Mouse (Mus musculus) limb, embryonic 10.5 days (tissue): ENCODE measurements around the gene Tipin. TPM values are rescaled to one million over a fixed set of nuclear protein-coding genes. Genes with fewer than 3 reads are reported as not detected.

Experiments used
- DNase-seq: peaks from one replicate; pipeline ENCODE4 v3.0.0-alpha.2; 2017; ENCODE audit warnings: low spot score
- H3K27ac ChIP-seq: fragments of 300-500 bp; sonication (generic); 2 replicates; pipeline ENCODE4 v1.5.1; 2016; ENCODE audit warnings: mild to moderate bottlenecking
- H3K27me3 ChIP-seq: fragments of 300-500 bp; sonication (generic); 2 replicates; pipeline ENCODE4 v1.6.1; 2016; ENCODE audit warnings: low read depth, mild to moderate bottlenecking; ENCODE audit not compliant: poor library complexity, severe bottlenecking
- H3K36me3 ChIP-seq: fragments of 300-500 bp; sonication (generic); 2 replicates; pipeline ENCODE4 v1.6.1; 2016; ENCODE audit warnings: mild to moderate bottlenecking, moderate library complexity
- H3K4me1 ChIP-seq: fragments of 300-500 bp; sonication (generic); 2 replicates; pipeline ENCODE4 v1.6.1; 2016
- H3K4me3 ChIP-seq: fragments of 300-500 bp; sonication (generic); 2 replicates; pipeline ENCODE4 v1.5.1; 2016; ENCODE audit warnings: mild to moderate bottlenecking, moderate library complexity
- H3K9me3 ChIP-seq: fragments of 300-500 bp; sonication (generic); replicated peaks from 2 replicates; pipeline ENCODE4 v1.6.1; 2016; ENCODE audit warnings: mild to moderate bottlenecking
- WGBS: fragments of 180-500 bp; shearing (Covaris S2); methylation state at CpG from one replicate; pipeline ENCODE4 v1.1.7; 2016; 5-methylcytosine and 5-hydroxymethylcytosine counted together
- polyA plus RNA-seq: library from polyadenylated mRNA; unstranded; fragments of >200 nt; fragmentation: Nextera tagmentation; extraction: Ambion mirVana; gene quantifications from 2 replicates; pipeline ENCODE4 v1.2.1, GENCODE M21; 2016

Tipin gene
- polyA plus RNA-seq, 1 experiment from 2014 or later = 299 TPM

DNA sequence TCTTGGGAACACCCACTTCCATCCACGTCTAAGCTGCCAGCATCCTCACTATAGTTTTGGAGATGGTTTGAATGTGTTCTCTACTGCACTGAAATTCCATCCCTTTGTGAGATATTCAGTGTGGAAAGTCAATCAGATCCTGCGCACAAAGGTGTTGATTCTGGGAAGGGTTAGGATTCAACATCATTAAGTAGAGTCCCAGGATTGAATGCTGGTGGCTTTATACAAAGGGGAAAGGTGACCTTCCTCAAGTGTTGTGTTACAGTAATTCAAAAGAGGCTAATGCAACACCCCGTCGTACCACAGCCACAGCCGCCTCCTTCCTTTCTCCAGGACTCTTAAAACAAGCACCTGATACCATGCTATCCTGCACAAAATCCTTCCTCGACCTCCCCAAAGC lies 54.4 kb downstream of the Tipin start:
- Histone ChIP-seq H3K27me3 (no peaks in the 10 kb centered on the region), H3K27ac (no peak overlapping the region), H3K4me3 (no peak overlapping the region), H3K4me1 (peaks cover 21% of the 10 kb centered on the region), H3K36me3 (peaks cover 10% of the 10 kb centered on the region), H3K9me3 (no peaks in the 10 kb centered on the region)
- DNase-seq = no peak
- WGBS = 93% methylated on average over 6 of the region's 6 CpGs

DNA sequence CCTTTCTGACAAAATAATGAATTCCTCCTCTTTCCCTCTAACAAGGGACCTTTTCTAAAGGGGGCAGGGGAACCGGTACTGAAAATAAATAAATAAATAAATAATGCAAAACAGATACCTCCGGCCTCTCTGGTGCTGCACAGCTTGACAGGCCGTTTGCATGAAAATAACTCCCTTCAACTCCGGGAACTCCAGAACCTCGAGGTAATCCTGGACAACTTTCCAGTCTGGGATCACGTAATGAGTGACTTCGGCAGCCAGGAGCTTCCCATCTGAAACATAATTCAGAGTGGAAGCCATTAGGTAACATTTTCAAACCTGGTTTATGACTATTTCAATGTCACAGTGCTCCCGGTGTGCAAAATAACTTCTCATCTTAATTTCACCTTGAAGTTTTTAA lies 58.0 kb downstream of the Tipin start:
- no peaks in the 10 kb centered on the region for H3K9me3 ChIP-seq
- peaks cover 10% of the 10 kb centered on the region for H3K36me3 ChIP-seq
- H3K4me1 ChIP-seq = peaks cover 35% of the 10 kb centered on the region
- no peaks in the 10 kb centered on the region for H3K27me3 ChIP-seq
- peak overlapping the region; percentile 67; the same call in 1 of the 2 replicates for H3K4me3 ChIP-seq
- no peak for DNase-seq
- H3K27ac ChIP-seq = no peak overlapping the region
- WGBS = 32% methylated on average over 8 of the region's 8 CpGs

DNA sequence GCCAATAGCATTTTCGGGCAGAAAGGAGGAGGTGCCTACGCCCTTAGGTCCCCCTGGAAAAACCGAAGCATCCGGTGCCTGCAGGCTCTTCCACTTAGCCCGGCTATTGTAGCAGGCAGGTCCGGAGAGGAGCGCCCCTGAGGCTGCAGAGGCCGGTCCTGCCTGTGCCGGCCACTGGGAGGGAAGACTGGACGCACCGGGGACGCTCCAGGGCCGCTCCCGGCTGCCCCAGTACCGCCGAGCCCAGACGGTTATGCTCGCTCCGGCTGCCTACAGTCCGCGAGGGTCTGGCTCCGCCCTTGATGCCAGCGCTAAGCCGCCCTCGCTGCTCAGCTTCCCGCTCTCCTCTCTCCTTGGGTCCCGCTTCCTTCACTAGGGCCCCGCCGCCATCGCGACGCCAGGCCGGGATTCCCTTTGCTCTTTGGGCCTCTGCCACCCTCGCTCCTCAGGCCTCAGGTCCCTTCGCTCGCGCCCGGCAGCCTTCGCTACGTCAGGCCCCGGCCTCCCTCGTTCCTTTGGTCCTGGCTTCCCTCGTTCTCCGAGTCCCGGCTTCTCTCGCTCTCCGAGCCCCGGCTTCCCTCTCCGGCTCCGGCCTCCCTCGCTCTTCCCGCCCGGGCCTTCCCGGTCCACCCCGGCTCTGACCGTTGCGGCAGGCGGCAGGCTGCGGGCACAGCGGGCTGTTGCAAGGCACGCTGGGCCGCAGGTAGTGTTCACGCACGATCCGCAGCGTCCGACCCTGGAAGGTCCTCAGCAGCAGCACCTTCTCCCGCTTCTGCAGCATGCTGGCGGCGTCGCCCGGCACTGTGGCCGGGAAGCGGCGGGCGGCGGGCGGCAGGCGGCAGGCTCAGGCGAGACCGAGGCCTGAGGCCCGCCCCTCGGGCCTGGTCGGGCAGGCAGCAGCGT lies 59.2 kb downstream of the Tipin start:
- under 1% methylated on average over 84 of the region's 85 CpGs for WGBS
- Histone ChIP-seq H3K27ac (peak overlapping the region; percentile 98), H3K9me3 (no peaks in the 10 kb centered on the region), H3K4me3 (peak overlapping the region; percentile 67), H3K27me3 (no peaks in the 10 kb centered on the region), H3K4me1 (peaks cover 35% of the 10 kb centered on the region), H3K36me3 (peaks cover 8% of the 10 kb centered on the region)
- peak; percentile 87 for DNase-seq

DNA sequence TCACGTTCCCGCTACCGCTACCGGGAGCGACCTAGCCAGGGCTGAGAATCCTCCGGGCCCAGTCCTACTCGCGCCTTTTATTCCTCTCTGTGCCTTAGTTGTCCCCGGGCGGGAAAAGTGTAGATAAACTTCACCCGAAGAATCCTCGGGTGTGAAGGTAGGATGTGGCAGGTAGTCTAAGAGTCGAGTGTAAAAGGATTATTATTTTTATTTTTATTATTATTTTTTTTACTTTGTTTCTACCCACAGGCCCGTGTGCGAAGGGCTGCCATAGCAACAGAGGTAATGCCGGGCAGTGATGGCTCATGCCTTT lies 59.8 kb downstream of the Tipin start, which contains the start of gene Dis3l:
Dis3l (minus strand) TSS at position 35 of the 313 bp plus-strand sequence.
- no peaks in the 10 kb centered on the region for H3K27me3 ChIP-seq
- peaks cover 3% of the 10 kb centered on the region for H3K36me3 ChIP-seq
- 18% methylated on average over 16 of the region's 16 CpGs for WGBS
- H3K9me3 ChIP-seq = no peaks in the 10 kb centered on the region
- peak within 1 kb of the TSS; percentile 67 for H3K4me3 ChIP-seq
- H3K4me1 ChIP-seq = peaks cover 35% of the 10 kb centered on the region
- peak within 1 kb of the TSS; percentile 98 for H3K27ac ChIP-seq
- DNase-seq = no peak

DNA sequence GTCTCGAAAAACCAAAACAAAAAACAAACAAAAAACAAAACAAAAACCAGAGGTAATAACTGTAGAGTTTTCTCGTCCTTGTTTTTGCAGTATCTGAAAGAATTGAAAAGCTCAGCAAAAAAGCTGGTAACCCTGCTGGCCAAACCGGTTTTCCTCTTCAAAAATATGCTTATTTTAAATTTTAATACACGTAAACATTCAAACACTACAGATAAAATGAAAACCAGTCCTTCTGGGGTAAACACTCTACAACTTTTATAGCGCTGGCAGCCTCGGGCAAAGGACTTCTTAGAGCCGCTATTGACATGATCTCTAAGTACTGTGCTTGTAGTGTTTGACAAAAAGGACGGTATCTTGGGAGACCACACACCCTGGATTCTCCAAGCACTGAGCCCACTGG lies 60.3 kb downstream of the Tipin start:
- H3K4me3 ChIP-seq = 0 out of 2 replicates have a peak overlapping the region, but pooled peaks have one; percentile 67
- no peak overlapping the region for H3K27ac ChIP-seq
- no peaks in the 10 kb centered on the region; the same call in 1 of the 2 replicates for H3K36me3 ChIP-seq
- no peak for DNase-seq
- no peaks in the 10 kb centered on the region for H3K9me3 ChIP-seq
- H3K4me1 ChIP-seq = peaks cover 35% of the 10 kb centered on the region
- H3K27me3 ChIP-seq = no peaks in the 10 kb centered on the region
- 64% methylated on average over 8 of the region's 8 CpGs for WGBS

DNA sequence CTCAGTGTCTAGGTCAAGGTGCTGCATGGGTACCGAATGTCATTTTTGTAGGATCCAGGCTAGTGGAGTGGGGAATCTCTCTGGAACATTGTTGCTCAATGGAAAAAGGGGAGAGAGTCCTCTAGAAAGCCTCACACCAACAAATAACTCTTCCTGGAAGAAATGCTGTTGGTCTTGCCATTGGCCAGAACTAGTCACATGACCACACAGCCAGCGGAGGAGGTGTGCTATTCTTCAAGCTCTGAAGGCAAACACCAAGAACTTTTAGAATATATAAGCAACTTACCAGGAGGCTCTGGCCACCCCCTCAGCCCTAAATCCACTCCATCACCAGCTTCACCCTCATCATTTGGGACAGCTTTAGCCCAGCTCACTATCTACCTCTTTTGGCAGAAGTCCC lies 62.3 kb downstream of the Tipin start:
- no peak for DNase-seq
- H3K4me3 ChIP-seq = no peak overlapping the region
- no peaks in the 10 kb centered on the region for H3K36me3 ChIP-seq
- no peak overlapping the region for H3K27ac ChIP-seq
- H3K9me3 ChIP-seq = no peaks in the 10 kb centered on the region
- 92% methylated on average over 2 of the region's 2 CpGs for WGBS
- no peaks in the 10 kb centered on the region for H3K27me3 ChIP-seq
- H3K4me1 ChIP-seq = peaks cover 35% of the 10 kb centered on the region

DNA sequence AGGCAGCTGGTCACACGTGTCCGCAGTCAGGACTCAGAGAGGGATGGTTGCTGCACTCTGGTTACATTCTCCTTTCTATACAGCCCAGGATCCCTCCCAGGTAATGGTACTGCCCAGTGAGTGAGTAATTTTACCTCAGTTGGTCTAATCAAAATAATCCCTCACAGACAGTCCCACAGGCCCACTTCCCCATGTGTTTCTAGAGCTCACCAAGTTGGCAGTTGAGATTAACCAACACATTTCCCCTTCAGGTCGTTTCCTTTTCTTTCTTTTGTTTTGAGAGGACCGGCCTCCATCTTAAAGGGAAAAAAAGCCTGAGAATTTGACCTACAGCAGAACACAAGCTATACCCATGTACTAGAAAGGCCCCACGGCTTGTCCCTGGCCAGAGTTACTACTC lies 64.5 kb downstream of the Tipin start:
- Histone ChIP-seq H3K27me3 (no peaks in the 10 kb centered on the region), H3K4me3 (no peak overlapping the region), H3K9me3 (no peaks in the 10 kb centered on the region), H3K27ac (no peak overlapping the region), H3K36me3 (no peaks in the 10 kb centered on the region), H3K4me1 (peaks cover 25% of the 10 kb centered on the region)
- DNase-seq = no peak
- 77% methylated on average over 5 of the region's 5 CpGs for WGBS

DNA sequence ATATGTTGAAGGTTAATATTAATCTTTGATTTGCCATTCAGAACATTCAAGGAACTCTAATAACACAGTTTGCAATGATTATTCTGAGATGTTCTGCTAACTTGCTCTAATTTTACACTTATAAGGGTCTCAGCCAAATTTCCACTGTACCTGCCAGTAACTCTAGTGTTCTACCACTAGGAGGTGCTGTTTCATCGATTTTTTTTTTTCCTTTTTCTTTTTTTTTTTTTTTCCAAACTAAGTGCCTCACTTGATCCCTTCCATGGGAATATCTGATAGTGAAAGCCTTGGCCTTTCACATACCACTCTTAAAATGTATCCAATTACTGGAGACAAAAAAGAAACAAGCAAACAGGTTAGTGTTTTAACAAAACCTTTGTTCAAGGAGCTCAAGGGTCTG lies 66.0 kb downstream of the Tipin start:
- Histone ChIP-seq H3K27ac (no peak overlapping the region), H3K27me3 (0 out of 2 replicates have a peak, but pooled peaks cover 2% of the 10 kb centered on the region), H3K4me3 (no peak overlapping the region), H3K36me3 (no peaks in the 10 kb centered on the region), H3K4me1 (peaks cover 12% of the 10 kb centered on the region), H3K9me3 (no peaks in the 10 kb centered on the region)
- no peak for DNase-seq
- 0% methylated on average over 1 of the region's 1 CpGs for WGBS

DNA sequence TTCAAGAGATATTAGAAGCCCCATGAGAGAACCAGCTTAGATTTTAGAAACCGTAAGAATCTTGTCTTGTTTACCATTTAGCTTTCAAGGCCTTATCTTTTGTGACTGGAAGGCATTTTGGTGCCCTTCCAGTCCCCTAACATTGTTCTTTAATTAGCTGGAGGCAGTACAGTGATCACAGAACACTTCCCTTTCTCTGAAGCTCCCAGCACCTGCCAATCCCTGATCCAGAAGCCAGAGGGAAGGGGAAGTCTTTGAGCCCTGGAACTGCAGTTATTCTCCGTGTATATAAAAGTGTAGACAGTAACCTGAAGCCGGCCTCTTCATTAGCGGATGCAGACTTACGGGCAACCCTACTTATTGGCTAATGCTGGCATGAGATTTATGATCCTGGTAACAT lies 68.1 kb downstream of the Tipin start:
- Histone ChIP-seq H3K4me1 (peaks cover 10% of the 10 kb centered on the region), H3K27ac (no peak overlapping the region), H3K27me3 (0 out of 2 replicates have a peak, but pooled peaks cover 4% of the 10 kb centered on the region), H3K36me3 (no peaks in the 10 kb centered on the region), H3K4me3 (no peak overlapping the region), H3K9me3 (no peaks in the 10 kb centered on the region)
- DNase-seq = no peak
- WGBS = 44% methylated on average over 5 of the region's 5 CpGs

DNA sequence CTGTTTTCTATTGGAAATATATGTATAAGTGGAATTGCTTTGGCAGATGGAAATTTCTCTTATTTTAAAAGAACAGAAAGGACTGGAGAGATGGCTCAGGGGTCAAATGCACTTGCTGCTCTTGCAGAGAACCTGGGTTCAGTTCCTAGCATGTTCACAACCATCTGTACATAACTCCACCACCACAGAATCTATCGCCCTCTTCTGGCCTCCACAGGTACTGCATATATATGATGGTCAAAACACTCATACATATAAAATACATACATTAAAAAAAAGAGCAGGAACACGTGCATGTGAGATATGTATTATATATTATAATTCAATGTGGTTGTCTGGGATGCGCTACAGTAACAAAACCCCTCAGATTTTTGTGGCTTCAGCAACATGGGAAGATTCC lies 69.8 kb downstream of the Tipin start:
- Histone ChIP-seq H3K9me3 (no peaks in the 10 kb centered on the region), H3K4me1 (peaks cover 10% of the 10 kb centered on the region), H3K27ac (no peak overlapping the region), H3K36me3 (no peaks in the 10 kb centered on the region), H3K27me3 (peaks cover 4% of the 10 kb centered on the region; the same call in 1 of the 2 replicates), H3K4me3 (no peak overlapping the region)
- 41% methylated on average over 3 of the region's 3 CpGs for WGBS
- no peak for DNase-seq

Other genes starting within 250 kb of the Tipin start
- not detected in 2 replicates for gene Lctl, start 164.4 kb upstream of the Tipin start, polyA plus RNA-seq
- gene Zwilch, start 108.5 kb upstream of the Tipin start, polyA plus RNA-seq = 47.1 and 52.1 TPM in 2 replicates
- 1,265 and 1,468 TPM in 2 replicates for gene Rpl4, start 108.2 kb upstream of the Tipin start, polyA plus RNA-seq
- gene Snapc5, start 102.3 kb upstream of the Tipin start, polyA plus RNA-seq = 28.6 and 31.5 TPM in 2 replicates
- gene Uchl4, start 46.4 kb upstream of the Tipin start, polyA plus RNA-seq = 3.5 and 3.7 TPM in 2 replicates
- gene Map2k1, start 27.9 kb upstream of the Tipin start, polyA plus RNA-seq = 76.5 and 82.6 TPM in 2 replicates
- 18.7 and 23.6 TPM in 2 replicates for gene Dis3l, start 59.7 kb downstream of the Tipin start, polyA plus RNA-seq
- gene Megf11, start 104.0 kb downstream of the Tipin start, polyA plus RNA-seq = 1.1 and 1.7 TPM in 2 replicates